Mouse (Mus musculus) intestine, embryonic 16.5 days (tissue): ENCODE measurements at regions not wholly inside any gene's neighbourhood (a gene's known extent, or its start where the extent isn't known, plus 50 kb on each side); places are given as distances from the start of the nearest gene placed in this dataset.

Experiments
- ATAC-seq: fragments of 200-750 bp; cut with Nextera tagmentation; 2 replicates; pipeline ENCODE4 v1.8.0; 2017; ENCODE audit warnings: moderate TSS enrichment, moderate library complexity
- H3K27ac ChIP-seq: fragments of 300-500 bp; sonication (generic); 2 replicates; pipeline ENCODE4 v1.5.1; 2014; ENCODE audit warnings: mild to moderate bottlenecking, low read length
- H3K27me3 ChIP-seq: fragments of 300-500 bp; sonication (generic); replicated peaks from 2 replicates; pipeline ENCODE4 v1.6.1; 2014; ENCODE audit warnings: low read length, control low read depth, mixed read lengths; ENCODE audit not compliant: control insufficient read depth, insufficient read depth
- H3K36me3 ChIP-seq: fragments of 300-500 bp; sonication (generic); 2 replicates; pipeline ENCODE4 v1.6.1; 2014; ENCODE audit warnings: low read length, control low read depth; ENCODE audit not compliant: control insufficient read depth, insufficient read depth
- H3K4me1 ChIP-seq: fragments of 300-500 bp; sonication (generic); 2 replicates; pipeline ENCODE4 v1.6.1; 2014; ENCODE audit warnings: low read length, control low read depth, mixed read lengths; ENCODE audit not compliant: control insufficient read depth, insufficient read depth
- H3K4me2 ChIP-seq: fragments of 300-500 bp; sonication (generic); 2 replicates; pipeline ENCODE4 v1.6.1; 2014; ENCODE audit warnings: low read depth, low read length, control low read depth
- H3K4me3 ChIP-seq: fragments of 300-500 bp; sonication (generic); 2 replicates; pipeline ENCODE4 v1.5.1; 2014; ENCODE audit warnings: mild to moderate bottlenecking, low read length
- H3K9ac ChIP-seq: fragments of 300-500 bp; sonication (generic); 2 replicates; pipeline ENCODE4 v1.6.1; 2014; ENCODE audit warnings: low read depth, low read length
- H3K9me3 ChIP-seq: fragments of 300-500 bp; sonication (generic); 2 replicates; pipeline ENCODE4 v1.6.1; 2016; ENCODE audit warnings: low read length, control low read depth; ENCODE audit not compliant: control insufficient read depth
- WGBS: fragments of 180-500 bp; shearing (Covaris S2); extraction: QIAGEN DNeasy Blood & Tissue Kit; methylation state at CpG from one replicate; pipeline ENCODE4 v1.1.7; 2014; 5-methylcytosine and 5-hydroxymethylcytosine counted together

DNA sequence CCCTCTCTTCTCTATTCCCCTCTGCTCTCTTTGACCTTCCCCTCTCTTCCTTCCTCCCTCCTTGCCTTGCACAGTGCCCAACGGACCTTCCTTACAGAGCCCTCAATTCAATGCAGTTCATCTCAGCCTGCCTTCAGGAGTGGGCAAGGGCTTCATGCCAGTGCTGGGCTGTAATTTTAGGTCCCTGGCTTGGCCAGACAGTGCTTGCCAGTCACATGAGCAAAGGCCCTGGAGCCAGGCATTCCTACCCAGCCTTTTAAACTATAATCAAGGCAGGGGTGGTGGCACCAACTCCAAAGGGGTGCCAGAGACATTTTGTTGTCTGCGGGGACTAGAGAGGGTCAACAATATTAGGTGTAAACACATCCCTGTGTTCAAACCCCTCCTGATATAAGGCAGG, 150.9 kb downstream of the Efnb1 start:
- Histone ChIP-seq H3K4me2 (no peak overlapping the region), H3K4me3 (no peak overlapping the region), H3K36me3 (no peaks in the 10 kb centered on the region), H3K9ac (no peak overlapping the region), H3K9me3 (no peaks in the 10 kb centered on the region), H3K27me3 (peaks cover 3% of the 10 kb centered on the region), H3K4me1 (0 out of 2 replicates have a peak, but pooled peaks cover 4% of the 10 kb centered on the region), H3K27ac (no peak overlapping the region)
- ATAC-seq = no peak
- WGBS = 77% methylated on average over 2 of the region's 2 CpGs

GRCm38 (mm10) chrX:99285611-99286010, 149.7 kb downstream of the Efnb1 start:
- Histone ChIP-seq H3K36me3 (no peaks in the 10 kb centered on the region), H3K4me1 (0 out of 2 replicates have a peak, but pooled peaks cover 4% of the 10 kb centered on the region), H3K9me3 (no peaks in the 10 kb centered on the region), H3K4me3 (no peak overlapping the region), H3K9ac (no peak overlapping the region), H3K27ac (peak overlapping the region; percentile 51; the same call in 1 of the 2 replicates), H3K4me2 (no peak overlapping the region), H3K27me3 (peaks cover 8% of the 10 kb centered on the region)
- WGBS = 24% methylated on average over 9 of the region's 9 CpGs
- peak; percentile 85 for ATAC-seq

- no peaks in the 10 kb centered on the region for H3K9me3 ChIP-seq
- H3K9ac ChIP-seq = no peak overlapping the region
- no peaks in the 10 kb centered on the region for H3K36me3 ChIP-seq
- no peak overlapping the region for H3K4me2 ChIP-seq
- H3K4me3 ChIP-seq = no peak overlapping the region
- WGBS = 70% methylated on average over 5 of the region's 5 CpGs
- no peak overlapping the region for H3K27ac ChIP-seq
- H3K27me3 ChIP-seq = peaks cover 12% of the 10 kb centered on the region
- 0 out of 2 replicates have a peak, but pooled peaks cover 3% of the 10 kb centered on the region for H3K4me1 ChIP-seq
- no peak for ATAC-seq
Observed at GRCm38 (mm10) chrX:99280991-99281390, 145.1 kb downstream of the Efnb1 start.

- peaks cover 12% of the 10 kb centered on the region for H3K27me3 ChIP-seq
- H3K4me3 ChIP-seq = no peak overlapping the region
- H3K9ac ChIP-seq = no peak overlapping the region
- H3K36me3 ChIP-seq = no peaks in the 10 kb centered on the region
- no peak overlapping the region for H3K27ac ChIP-seq
- H3K4me2 ChIP-seq = no peak overlapping the region
- WGBS = 55% methylated on average over 5 of the region's 5 CpGs
- no peaks in the 10 kb centered on the region for H3K9me3 ChIP-seq
- H3K4me1 ChIP-seq = no peaks in the 10 kb centered on the region
- ATAC-seq = no peak
Observed at GRCm38 (mm10) chrX:99280543-99280942, 144.6 kb downstream of the Efnb1 start.

GRCm38 (mm10) chrX:99275536-99275935, 139.6 kb downstream of the Efnb1 start:
- WGBS = 69% methylated on average over 5 of the region's 5 CpGs
- Histone ChIP-seq H3K27me3 (peaks cover 6% of the 10 kb centered on the region), H3K9ac (no peak overlapping the region), H3K4me1 (0 out of 2 replicates have a peak, but pooled peaks cover 5% of the 10 kb centered on the region), H3K4me2 (no peak overlapping the region), H3K36me3 (no peaks in the 10 kb centered on the region), H3K4me3 (no peak overlapping the region), H3K27ac (no peak overlapping the region), H3K9me3 (no peaks in the 10 kb centered on the region)
- ATAC-seq = no peak

DNA sequence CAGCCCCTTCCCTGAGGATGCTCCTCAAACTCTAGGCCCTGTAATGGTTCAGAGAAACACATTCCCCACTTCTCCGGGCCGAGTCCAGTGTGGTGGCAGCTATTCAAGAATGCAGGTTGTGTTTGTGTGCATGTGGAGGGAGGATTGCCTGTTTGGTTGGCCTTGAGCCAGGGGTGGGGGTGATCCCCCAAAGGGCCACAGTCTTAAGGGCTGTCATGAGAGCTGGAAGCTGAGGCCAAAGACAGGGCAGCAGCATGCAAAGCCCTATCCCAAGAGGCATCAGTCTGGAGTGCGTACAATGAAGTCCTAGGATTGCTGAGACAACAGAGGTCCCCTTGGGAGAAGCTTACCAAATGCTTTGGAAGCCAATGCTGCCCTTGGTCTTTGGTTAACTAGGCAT, 136.0 kb downstream of the Efnb1 start:
- H3K4me3 ChIP-seq = no peak overlapping the region
- WGBS = 55% methylated on average over 3 of the region's 3 CpGs
- no peak for ATAC-seq

DNA sequence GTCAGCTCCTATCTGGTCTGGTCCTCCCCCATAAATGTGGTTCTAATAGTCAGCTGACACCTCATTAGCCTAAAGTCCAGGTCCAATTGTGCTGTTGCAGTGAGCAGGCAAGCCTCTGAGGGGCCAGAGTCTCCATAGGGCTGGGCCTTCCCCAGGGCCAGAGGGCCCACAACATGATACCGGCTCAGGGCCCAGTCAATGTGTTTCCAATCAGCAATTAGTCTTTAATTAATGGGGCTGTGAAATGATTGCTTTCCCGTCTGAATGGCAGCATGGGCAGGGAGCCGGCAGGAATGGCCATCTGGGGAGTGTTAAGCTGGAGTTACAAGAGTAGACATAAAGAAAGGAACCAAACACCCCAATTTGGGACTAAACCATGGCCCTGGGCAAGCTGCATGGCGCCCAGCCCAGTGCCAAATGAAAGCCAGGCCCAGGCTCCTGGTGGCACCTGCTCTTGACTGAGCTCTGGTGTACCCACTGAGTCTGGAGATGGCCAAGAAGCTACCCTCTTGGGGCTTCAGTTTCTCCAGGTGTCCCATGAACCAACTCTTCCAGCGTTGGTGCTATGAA, 113.2 kb downstream of the Efnb1 start:
- no peak overlapping the region for H3K4me2 ChIP-seq
- no peak overlapping the region for H3K9ac ChIP-seq
- no peak overlapping the region for H3K4me3 ChIP-seq
- no peak overlapping the region for H3K27ac ChIP-seq
- H3K36me3 ChIP-seq = no peaks in the 10 kb centered on the region
- H3K4me1 ChIP-seq = no peaks in the 10 kb centered on the region
- H3K9me3 ChIP-seq = no peaks in the 10 kb centered on the region
- peaks cover 10% of the 10 kb centered on the region for H3K27me3 ChIP-seq
- 71% methylated on average over 5 of the region's 5 CpGs for WGBS
- ATAC-seq = no peak

More for the DNA sequence above, 136.0 kb downstream of the Efnb1 start:
- peaks cover 4% of the 10 kb centered on the region for H3K27me3 ChIP-seq
- no peak overlapping the region for H3K27ac ChIP-seq
- H3K9me3 ChIP-seq = no peaks in the 10 kb centered on the region
- no peak overlapping the region for H3K9ac ChIP-seq
- 0 out of 2 replicates have a peak, but pooled peaks cover 5% of the 10 kb centered on the region for H3K4me1 ChIP-seq
- H3K4me2 ChIP-seq = no peak overlapping the region
- no peaks in the 10 kb centered on the region for H3K36me3 ChIP-seq

DNA sequence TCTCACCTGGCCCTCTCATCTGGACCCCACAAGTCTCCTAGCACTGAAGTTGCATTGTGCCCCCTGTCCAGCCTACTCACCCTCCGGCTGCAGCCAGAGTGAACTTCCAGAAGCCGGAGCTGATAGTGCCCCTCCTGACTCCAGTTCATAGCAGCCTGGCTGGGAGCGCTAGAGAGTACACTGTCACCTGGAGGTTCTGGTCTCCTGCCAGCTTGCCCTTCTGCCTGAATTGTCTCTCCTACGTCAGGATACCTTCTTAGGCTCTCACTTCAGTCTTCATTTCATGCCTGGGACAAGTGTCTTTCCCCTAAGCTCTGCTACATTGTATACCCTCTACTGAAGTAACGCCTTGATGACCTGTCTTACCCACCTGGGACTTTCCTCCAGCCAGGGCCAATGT, 112.3 kb downstream of the Efnb1 start:
- no peak overlapping the region for H3K4me3 ChIP-seq
- 86% methylated on average over 5 of the region's 5 CpGs for WGBS
- H3K27me3 ChIP-seq = peaks cover 10% of the 10 kb centered on the region
- no peaks in the 10 kb centered on the region for H3K4me1 ChIP-seq
- H3K36me3 ChIP-seq = no peaks in the 10 kb centered on the region
- H3K9me3 ChIP-seq = no peaks in the 10 kb centered on the region
- no peak overlapping the region for H3K27ac ChIP-seq
- H3K9ac ChIP-seq = no peak overlapping the region
- no peak overlapping the region for H3K4me2 ChIP-seq
- no peak for ATAC-seq

- Histone ChIP-seq H3K9ac (no peak overlapping the region), H3K9me3 (no peaks in the 10 kb centered on the region), H3K4me2 (no peak overlapping the region), H3K36me3 (no peaks in the 10 kb centered on the region), H3K4me3 (no peak overlapping the region), H3K27me3 (peaks cover 10% of the 10 kb centered on the region), H3K27ac (no peak overlapping the region), H3K4me1 (no peaks in the 10 kb centered on the region)
- 56% methylated on average over 2 of the region's 2 CpGs for WGBS
- ATAC-seq = no peak
Observed at GRCm38 (mm10) chrX:99246704-99247103, 110.8 kb downstream of the Efnb1 start.

- no peaks in the 10 kb centered on the region for H3K4me1 ChIP-seq
- no peak overlapping the region for H3K9ac ChIP-seq
- H3K27me3 ChIP-seq = peaks cover 10% of the 10 kb centered on the region
- WGBS = 87% methylated on average over 8 of the region's 8 CpGs
- no peak for ATAC-seq
- no peak overlapping the region for H3K27ac ChIP-seq
- no peak overlapping the region for H3K4me3 ChIP-seq
- no peaks in the 10 kb centered on the region for H3K9me3 ChIP-seq
- H3K36me3 ChIP-seq = no peaks in the 10 kb centered on the region
- H3K4me2 ChIP-seq = no peak overlapping the region
Observed at GRCm38 (mm10) chrX:99246051-99246450, 110.1 kb downstream of the Efnb1 start.
